Mouse (Mus musculus) kidney, adult 2 months (tissue): ENCODE results near the gene Pcp2.

ENCODE experiments used
- CTCF ChIP-seq: fragments of 200-500 bp; conservative IDR thresholded peaks from 2 replicates; pipeline ENCODE4 v1.5.1; 2011; ENCODE audit warnings: low read depth, mild to moderate bottlenecking, control low read depth, low read length, moderate library complexity, mixed read lengths; ENCODE audit not compliant: insufficient read depth, insufficient read length
- POLR2A ChIP-seq: fragments of 200-500 bp; IDR thresholded peaks from one replicate; pipeline ENCODE4 v1.6.1; 2011; ENCODE audit warnings: low read depth, low read length, control low read depth

- no peak for TF ChIP-seq CTCF
- TF ChIP-seq POLR2A = no peak
Observed at GRCm38 (mm10) chr8:3648990-3649389, 23.6 kb upstream of the Pcp2 start.
